8 mouse cellular contexts compared by ENCODE assay signal in the genomic region with DNA sequence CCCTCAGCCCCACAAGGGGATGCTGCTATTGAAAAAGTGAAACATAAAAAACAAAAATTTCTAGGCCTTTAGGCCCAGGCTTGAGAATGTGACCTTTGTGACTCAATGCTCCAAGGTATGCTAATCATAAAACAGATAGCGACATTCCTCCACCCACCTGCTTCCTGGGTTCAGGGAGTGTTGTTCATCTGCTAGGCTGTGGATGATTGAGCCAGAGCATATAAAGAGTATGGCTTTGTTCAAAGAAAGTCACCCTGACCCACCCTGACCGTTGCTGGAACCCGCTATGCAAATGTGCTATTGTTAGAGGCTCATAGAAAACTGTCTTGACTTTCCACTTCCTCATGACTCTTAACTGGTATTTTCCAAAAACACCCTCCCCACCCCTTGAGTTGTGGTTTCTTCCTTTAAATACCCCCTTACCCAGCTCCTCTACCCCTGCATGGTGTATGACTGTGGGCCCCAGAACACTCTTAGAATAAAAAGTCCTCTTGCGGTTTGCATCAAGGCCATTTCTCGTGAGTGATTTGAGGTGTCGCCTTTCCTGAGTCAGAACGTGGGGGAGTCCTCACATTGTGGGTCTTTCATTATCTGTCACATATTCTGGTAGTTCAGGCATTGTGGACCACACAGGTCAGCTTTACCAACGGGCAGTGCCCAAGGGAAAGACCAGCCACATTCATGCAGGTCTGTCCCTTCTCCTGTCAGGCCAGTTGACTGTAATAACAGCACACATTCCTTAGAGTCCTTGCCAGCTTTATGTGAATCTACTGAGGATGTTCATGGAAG. TPM values are rescaled to one million over a fixed set of nuclear protein-coding genes. Genes with fewer than 3 reads are reported as not detected.
DNase-seq lines count a peak whose midpoint lies in the region; ATAC-seq lines count a peak whose summit lies in the region.
"Not testable (repeated sequence)": the region's sequence is repeated elsewhere in the genome, so short reads cannot be mapped to it uniquely, and the experiment has no call there.
"Had no signal": no experiment of that assay in that cellular context is flagged by ENCODE, and none has a peak within 500 bp of the region (broad histone marks: within the 10 kb centered on the region; RNA-seq: fewer than 3 reads in every experiment).

No protein-coding gene starts in this region.

- H3K4me2 ChIP-seq in intestine, embryonic 16.5 days (ENCODE audit: low read depth, low read length), result not testable (repeated sequence)

- 90% methylated on average over 8 of the region's 8 CpGs for WGBS in forebrain, embryonic 10.5 days
- WGBS in intestine, embryonic 16.5 days, result 73% methylated on average over 8 of the region's 8 CpGs

- DNase-seq in CD4-positive helper T cell, adult 2 months (ENCODE audit: low read depth, low spot score), result peak; percentile 50
- DNase-seq in R1 (ENCODE audit: low read depth, low spot score), result peak; percentile 88
- not testable (repeated sequence) for DNase-seq in forebrain, embryonic 10.5 days (ENCODE audit: extremely low spot score, low spot score)
- peak; percentile 15 for DNase-seq in spleen, adult 12 weeks (ENCODE audit: low spot score)
- peak; percentile 85 for DNase-seq in splenic B cell, adult 2 months (ENCODE audit: low read depth, low spot score)

- H3K27me3 ChIP-seq in forebrain, embryonic 10.5 days (ENCODE audit: poor library complexity, severe bottlenecking); intestine, embryonic 16.5 days (replicated peaks; ENCODE audit: control insufficient read depth, insufficient read depth, low read length); splenic B cell, adult 2 months (ENCODE audit: control insufficient read depth, insufficient read depth, low read length, poor library complexity, severe bottlenecking): not testable (repeated sequence)

- not testable (repeated sequence) for H3K9ac ChIP-seq in intestine, embryonic 16.5 days (ENCODE audit: low read depth, low read length)

- not testable (repeated sequence) for H3K4me3 ChIP-seq in forebrain, embryonic 10.5 days; intestine, embryonic 16.5 days (ENCODE audit: low read length)

- H3K36me3 ChIP-seq in forebrain, embryonic 10.5 days (replicated peaks); intestine, embryonic 16.5 days (ENCODE audit: control insufficient read depth, insufficient read depth, low read length); splenic B cell, adult 2 months (ENCODE audit: control insufficient read depth, insufficient read depth, low read length, poor library complexity, severe bottlenecking): not testable (repeated sequence)

- ATAC-seq in intestine, embryonic 16.5 days, result peak; percentile 88
- peak; percentile 40 for ATAC-seq in neutrophil, adult 5-6 weeks (ENCODE audit: extremely low read depth, insufficient number of reproducible peaks, low FRiP score, poor library complexity, severe bottlenecking)

- peaks cover 17% of the 10 kb centered on the region for H3K4me1 ChIP-seq in forebrain, embryonic 10.5 days
- not testable (repeated sequence) for H3K4me1 ChIP-seq in intestine, embryonic 16.5 days (ENCODE audit: control insufficient read depth, insufficient read depth, low read length)

- H3K9me3 ChIP-seq in forebrain, embryonic 10.5 days; intestine, embryonic 16.5 days (ENCODE audit: control insufficient read depth, low read length): not testable (repeated sequence)

- H3K27ac ChIP-seq in forebrain, embryonic 10.5 days, result 0 out of 2 replicates have a peak overlapping the region, but pooled peaks have one; percentile 15
- peak overlapping the region; percentile 28; the same call in 1 of the 2 replicates for H3K27ac ChIP-seq in intestine, embryonic 16.5 days (ENCODE audit: low read length)

RNA-seq across cellular contexts. Expression of a gene that starts 56.4 kb away (rescaled TPM):
- polyA plus RNA-seq in forebrain, embryonic 10.5 days (2016; fragmentation: Nextera tagmentation; extraction: Ambion mirVana), result 3.2 and 3.5 TPM in 2 replicates
- 3.4 and 3.6 TPM in 2 replicates for polyA plus RNA-seq in intestine, embryonic 16.5 days (2015; fragmentation: Nextera tagmentation; extraction: Ambion mirVana)
- total RNA-seq in neutrophil, adult 5-6 weeks (2017), result 0.23 and 0.37 TPM in 2 replicates
- total RNA-seq: G1E had no signal
- polyA plus RNA-seq: G1E had no signal

RNA-seq across cellular contexts. Expression of a gene that starts 56.7 kb away (rescaled TPM):
- polyA plus RNA-seq in forebrain, embryonic 10.5 days (2016; fragmentation: Nextera tagmentation; extraction: Ambion mirVana), result 2.1 and 2.4 TPM in 2 replicates
- polyA plus RNA-seq in intestine, embryonic 16.5 days (2015; fragmentation: Nextera tagmentation; extraction: Ambion mirVana), result 1.3 and 1.4 TPM in 2 replicates
- 135 TPM in 2 replicates for total RNA-seq in neutrophil, adult 5-6 weeks (2017)
- polyA plus RNA-seq: G1E had no signal
